Mouse (Mus musculus): ENCODE results near the gene Muc1.

DNA sequence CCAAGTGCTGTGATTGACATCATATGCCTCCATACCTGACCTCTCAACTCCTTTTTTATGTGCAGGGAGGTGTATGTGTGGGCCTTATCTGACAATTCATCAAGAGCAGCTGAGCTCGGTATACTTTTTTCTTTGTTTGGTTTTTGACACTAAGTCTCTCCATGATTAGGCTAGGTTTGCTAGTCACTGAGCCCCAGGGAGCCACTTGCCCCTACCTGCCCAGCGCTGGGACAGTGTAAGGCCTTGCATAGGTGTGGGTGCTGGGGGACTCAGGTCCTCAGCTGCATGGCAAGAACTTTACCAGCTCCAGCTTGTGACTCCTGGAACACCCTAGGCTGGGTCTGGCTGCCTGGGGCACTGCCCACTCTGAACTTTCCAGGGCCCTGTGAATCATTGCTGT lies 22.2 kb upstream of the Muc1 start:
- TF ChIP-seq MYC (IDR thresholded peaks at IDR 0.05; ENCODE audit: low read depth, low read length) (no peak), BHLHE40 (IDR thresholded peaks at IDR 0.05; ENCODE audit: low read depth, low read length) (no peak)
